Mouse (Mus musculus) heart, postnatal 36 days (tissue): ENCODE results near the gene 1110008L16Rik. TPM values are rescaled to one million over a fixed set of nuclear protein-coding genes. Genes with fewer than 3 reads are reported as not detected.
A peak's percentile ranks its signal among the peaks of the same experiment; 100 is the strongest.
"Not testable (repeated sequence)": the region's sequence is repeated elsewhere in the genome, so short reads cannot be mapped to it uniquely, and the experiment has no call there.

Experiments used
- DNase-seq, 2 experiments: peaks; one replicate each; pipeline ENCODE4 v3.0.0; 2021 to 2022
- intact Hi-C: fragments of 180-260 bp; cut with DNase I; formaldehyde crosslinking; loops from one replicate; pipeline ENCODE4 v1.15.1; 2025
- total RNA-seq, 2 experiments: library from RNA; stranded (reverse); gene quantifications; 2 replicates each; pipeline ENCODE4 v1.2.3; 2021

Gene 1110008L16Rik
- total RNA-seq, 2 experiments from 2014 or later = 10.0 to 12.0 TPM

GRCm38 (mm10) chr12:55387788-55388465 lies 88.5 kb downstream of the 1110008L16Rik start:
- DNase-seq = no peak
- intact Hi-C loops = no loop called here

GRCm38 (mm10) chr12:55388478-55388877 lies 89.1 kb downstream of the 1110008L16Rik start:
- peak; percentile 30 to 52 for DNase-seq

GRCm38 (mm10) chr12:55389132-55390081 lies 90.0 kb downstream of the 1110008L16Rik start:
- peak; percentile 33 to 41 for DNase-seq
- intact Hi-C loops = no loop called here

More at GRCm38 (mm10) chr12:55388478-55388877, 89.1 kb downstream of the 1110008L16Rik start:
- intact Hi-C loops = no loop called here

GRCm38 (mm10) chr12:55392120-55392519 lies 92.7 kb downstream of the 1110008L16Rik start:
- DNase-seq = no peak
- intact Hi-C loops = no loop called here

GRCm38 (mm10) chr12:55392733-55393577 lies 93.6 kb downstream of the 1110008L16Rik start:
- intact Hi-C loops = no loop called here
- DNase-seq = no peak

- not testable (repeated sequence) for DNase-seq
- intact Hi-C loops = loop anchor here (5.0 kb wide), 1 partner anchor 38 kb away; no protein-coding TSS in a partner anchor
These were observed 96.2 kb downstream of the 1110008L16Rik start for GRCm38 (mm10) chr12:55395601-55396000.

- intact Hi-C loops = loop anchor here (2.0 to 5.0 kb wide), 3 partner anchors 20 to 50 kb away; no protein-coding TSS in a partner anchor
- no peak for DNase-seq
These were observed 97.2 kb downstream of the 1110008L16Rik start for GRCm38 (mm10) chr12:55396536-55396935.

- intact Hi-C loops = loop anchor here (2.0 to 5.0 kb wide), 5 partner anchors 21 to 97 kb away; no protein-coding TSS in a partner anchor
- DNase-seq = peak; percentile 36 to 40
These were observed 98.3 kb downstream of the 1110008L16Rik start for GRCm38 (mm10) chr12:55397544-55398239.

- peak; percentile 90 for DNase-seq
- intact Hi-C loops = loop anchor here (2.0 to 5.0 kb wide), 3 partner anchors 41 to 96 kb away; no protein-coding TSS in a partner anchor
These were observed 99.1 kb downstream of the 1110008L16Rik start for GRCm38 (mm10) chr12:55398240-55399127.

- intact Hi-C loops = loop anchor here (2.0 to 5.0 kb wide), 3 partner anchors 42 to 96 kb away; no protein-coding TSS in a partner anchor
- DNase-seq = no peak
These were observed 99.8 kb downstream of the 1110008L16Rik start for GRCm38 (mm10) chr12:55399128-55399677.

- DNase-seq = no peak
- intact Hi-C loops = no loop called here
These were observed 108.5 kb downstream of the 1110008L16Rik start for GRCm38 (mm10) chr12:55407888-55408287.

- intact Hi-C loops = no loop called here
- DNase-seq = no peak
These were observed 115.9 kb downstream of the 1110008L16Rik start for GRCm38 (mm10) chr12:55415255-55415654.

- intact Hi-C loops = no loop called here
- DNase-seq = no peak
These were observed 116.4 kb downstream of the 1110008L16Rik start for GRCm38 (mm10) chr12:55415762-55416161.

GRCm38 (mm10) chr12:55420220-55420619 lies 120.8 kb downstream of the 1110008L16Rik start:
- DNase-seq = no peak
- intact Hi-C loops = no loop called here

GRCm38 (mm10) chr12:55422057-55422456 lies 122.7 kb downstream of the 1110008L16Rik start:
- intact Hi-C loops = no loop called here
- DNase-seq = no peak

GRCm38 (mm10) chr12:55426300-55426699 lies 126.9 kb downstream of the 1110008L16Rik start:
- DNase-seq = no peak
- intact Hi-C loops = no loop called here

GRCm38 (mm10) chr12:55429201-55429600 lies 129.8 kb downstream of the 1110008L16Rik start:
- no peak for DNase-seq
- intact Hi-C loops = no loop called here

GRCm38 (mm10) chr12:55429956-55430355 lies 130.6 kb downstream of the 1110008L16Rik start:
- intact Hi-C loops = no loop called here
- DNase-seq = no peak
